Mouse (Mus musculus) stomach, embryonic 14.5 days (tissue): ENCODE measurements at regions not wholly inside any gene's neighbourhood (a gene's known extent, or its start where the extent isn't known, plus 50 kb on each side); places are given as distances from the start of the nearest gene placed in this dataset.

Source experiments
- ATAC-seq: fragments of 200-750 bp; cut with Nextera tagmentation; 2 replicates; pipeline ENCODE4 v1.8.0; 2017; ENCODE audit warnings: low read depth, moderate TSS enrichment; ENCODE audit not compliant: insufficient number of reproducible peaks, insufficient read depth, low FRiP score
- H3K27ac ChIP-seq: fragments of 300-500 bp; sonication (generic); 2 replicates; pipeline ENCODE4 v1.5.1; 2014; ENCODE audit warnings: mild to moderate bottlenecking, low read length, moderate library complexity, mixed read lengths
- H3K27me3 ChIP-seq: fragments of 300-500 bp; sonication (generic); 2 replicates; pipeline ENCODE4 v1.6.1; 2014; ENCODE audit warnings: low read length, control low read depth, mixed read lengths; ENCODE audit not compliant: control insufficient read depth, insufficient read depth
- H3K36me3 ChIP-seq: fragments of 300-500 bp; sonication (generic); 2 replicates; pipeline ENCODE4 v1.6.1; 2014; ENCODE audit warnings: mild to moderate bottlenecking, control low read depth, low read length, moderate library complexity, mixed read lengths; ENCODE audit not compliant: control insufficient read depth, insufficient read depth
- H3K4me1 ChIP-seq: fragments of 300-500 bp; sonication (generic); 2 replicates; pipeline ENCODE4 v1.6.1; 2014; ENCODE audit warnings: low read length, control low read depth, mixed read lengths; ENCODE audit not compliant: control insufficient read depth, insufficient read depth
- H3K4me2 ChIP-seq: fragments of 300-500 bp; sonication (generic); replicated peaks from 2 replicates; pipeline ENCODE4 v1.6.1; 2014; ENCODE audit warnings: low read depth, low read length, control low read depth
- H3K4me3 ChIP-seq: fragments of 300-500 bp; sonication (generic); 2 replicates; pipeline ENCODE4 v1.5.1; 2014; ENCODE audit warnings: low read depth, low read length, control low read depth
- H3K9ac ChIP-seq: fragments of 300-500 bp; sonication (generic); replicated peaks from 2 replicates; pipeline ENCODE4 v1.6.1; 2014; ENCODE audit warnings: low read depth, mild to moderate bottlenecking, control low read depth, low read length, moderate library complexity, mixed read lengths
- H3K9me3 ChIP-seq: fragments of 300-500 bp; sonication (generic); 2 replicates; pipeline ENCODE4 v1.6.1; 2016; ENCODE audit warnings: low read depth, low read length, control low read depth; ENCODE audit not compliant: control insufficient read depth
- WGBS: fragments of 180-500 bp; shearing (Covaris S2); extraction: QIAGEN DNeasy Blood & Tissue Kit; methylation state at CpG from one replicate; pipeline ENCODE4 v1.1.7; 2014; 5-methylcytosine and 5-hydroxymethylcytosine counted together

DNA sequence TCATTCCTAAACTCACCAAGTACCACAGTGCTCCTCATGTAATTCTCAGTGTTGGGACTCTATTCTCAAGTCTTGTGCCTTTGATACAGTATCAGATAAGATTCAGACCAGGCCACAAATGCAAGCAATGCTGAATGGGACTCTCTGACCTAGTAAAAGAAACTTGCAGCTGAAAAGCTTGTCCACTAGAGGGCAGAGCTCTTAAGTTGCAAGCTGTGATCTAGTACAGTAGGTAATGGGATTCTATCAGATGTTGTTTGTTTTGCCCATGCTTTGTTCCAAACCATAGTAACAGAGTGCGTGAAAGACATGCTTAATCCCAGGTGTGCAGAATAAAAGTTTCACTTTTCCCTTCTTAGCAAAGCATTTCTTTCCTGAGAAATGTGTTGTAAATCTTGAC, 383.2 kb upstream of the Chrm2 start:
- H3K27me3 ChIP-seq: no peaks in the 10 kb centered on the region
- no peak for ATAC-seq
- H3K9ac ChIP-seq: no peak overlapping the region
- no peak overlapping the region for H3K4me2 ChIP-seq
- no peak overlapping the region for H3K27ac ChIP-seq
- H3K9me3 ChIP-seq: no peaks in the 10 kb centered on the region
- no peaks in the 10 kb centered on the region for H3K4me1 ChIP-seq
- WGBS: 55% methylated on average over 1 of the region's 1 CpGs
- no peak overlapping the region for H3K4me3 ChIP-seq
- no peaks in the 10 kb centered on the region for H3K36me3 ChIP-seq

DNA sequence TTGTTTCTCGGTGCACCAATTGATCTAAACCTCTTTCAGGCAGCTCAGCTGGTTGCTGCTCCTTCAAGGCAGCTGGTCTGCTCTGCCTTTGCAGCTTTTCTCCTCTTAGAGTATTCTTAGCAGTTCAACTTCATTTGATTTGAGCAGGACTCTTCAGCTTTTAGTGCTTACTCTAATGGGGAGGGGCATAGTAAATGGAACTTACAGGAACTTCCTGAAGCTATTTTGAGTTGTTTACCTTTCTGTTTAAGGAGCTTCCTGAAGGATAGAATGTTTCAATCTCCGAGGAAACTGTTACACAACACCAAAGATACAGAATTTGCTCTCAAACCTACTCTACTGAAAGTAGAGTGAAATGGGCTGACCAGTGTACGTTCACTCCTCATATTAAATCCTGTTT, 385.8 kb upstream of the Chrm2 start:
- no peak overlapping the region for H3K4me2 ChIP-seq
- 59% methylated on average over 3 of the region's 3 CpGs for WGBS
- no peaks in the 10 kb centered on the region for H3K27me3 ChIP-seq
- no peak overlapping the region for H3K27ac ChIP-seq
- ATAC-seq: no peak
- no peaks in the 10 kb centered on the region for H3K9me3 ChIP-seq
- H3K36me3 ChIP-seq: no peaks in the 10 kb centered on the region
- no peaks in the 10 kb centered on the region for H3K4me1 ChIP-seq
- H3K9ac ChIP-seq: no peak overlapping the region
- no peak overlapping the region for H3K4me3 ChIP-seq

DNA sequence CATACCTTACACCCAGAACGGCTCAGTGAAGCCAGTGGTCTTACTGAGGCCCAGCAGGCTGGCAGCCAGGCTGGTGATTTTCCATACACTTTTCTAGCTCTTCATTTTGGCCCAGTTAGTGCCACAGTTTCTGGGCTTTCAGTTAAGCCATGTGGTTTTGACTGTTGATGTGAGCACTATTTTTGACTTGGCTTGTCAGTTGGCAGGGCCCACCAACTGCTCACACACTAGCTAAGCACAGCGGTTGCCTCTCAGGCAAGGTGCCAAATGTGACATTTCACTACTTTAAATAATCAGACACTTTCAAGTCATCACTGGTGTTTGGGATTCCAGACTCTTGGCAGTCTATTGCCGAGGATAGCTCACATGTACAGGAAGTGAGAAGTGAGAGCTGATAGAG, 399.0 kb upstream of the Chrm2 start:
- no peaks in the 10 kb centered on the region for H3K27me3 ChIP-seq
- H3K9ac ChIP-seq: no peak overlapping the region
- 39% methylated on average over 3 of the region's 3 CpGs for WGBS
- no peak overlapping the region for H3K27ac ChIP-seq
- H3K36me3 ChIP-seq: no peaks in the 10 kb centered on the region
- H3K9me3 ChIP-seq: no peaks in the 10 kb centered on the region
- H3K4me1 ChIP-seq: no peaks in the 10 kb centered on the region
- ATAC-seq: no peak
- H3K4me3 ChIP-seq: no peak overlapping the region
- no peak overlapping the region for H3K4me2 ChIP-seq

DNA sequence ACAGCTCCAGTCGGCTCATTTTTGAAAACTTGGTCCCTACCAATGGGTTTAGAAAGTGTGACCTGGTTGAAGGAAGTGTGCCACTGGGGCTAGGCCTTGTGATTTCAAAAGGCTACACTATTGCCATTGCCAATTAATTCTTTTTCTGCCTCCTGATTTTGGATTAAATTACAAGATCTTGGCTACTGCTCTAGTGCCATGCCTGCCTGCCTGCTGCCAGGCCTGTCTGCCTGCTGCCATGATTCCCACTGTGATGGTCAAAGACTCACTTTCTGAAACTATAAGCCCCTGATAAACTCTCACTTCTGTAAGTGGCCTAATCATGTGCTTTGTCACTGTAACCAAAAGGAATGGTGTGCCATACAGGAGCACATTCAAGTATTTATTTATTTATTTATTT, 400.4 kb upstream of the Mtpn start:
- no peaks in the 10 kb centered on the region for H3K4me1 ChIP-seq
- ATAC-seq: no peak
- H3K4me2 ChIP-seq: no peak overlapping the region
- H3K36me3 ChIP-seq: no peaks in the 10 kb centered on the region
- H3K27me3 ChIP-seq: no peaks in the 10 kb centered on the region
- 98% methylated on average over 1 of the region's 1 CpGs for WGBS
- no peaks in the 10 kb centered on the region for H3K9me3 ChIP-seq
- no peak overlapping the region for H3K27ac ChIP-seq
- no peak overlapping the region for H3K9ac ChIP-seq
- no peak overlapping the region for H3K4me3 ChIP-seq

DNA sequence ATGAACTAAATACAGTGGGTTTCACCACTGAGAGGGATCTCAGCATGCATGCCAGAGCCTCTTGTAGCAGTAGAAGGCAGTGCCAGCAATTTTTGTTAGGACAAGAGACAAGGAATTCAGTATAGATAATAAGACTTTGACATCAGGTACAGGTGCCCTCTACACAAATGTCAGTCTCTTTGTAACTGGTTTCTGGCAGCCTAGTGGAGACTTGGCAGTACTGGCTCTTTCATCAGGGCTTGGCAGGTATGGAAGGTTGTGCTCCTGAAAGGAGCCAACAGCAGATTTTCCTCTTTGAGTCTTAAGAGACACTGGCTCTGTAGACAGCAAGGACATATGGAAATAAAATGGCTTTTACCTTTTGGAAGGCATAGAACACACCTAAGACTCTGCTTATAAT, 384.5 kb upstream of the Mtpn start:
- Histone ChIP-seq H3K4me1 (no peaks in the 10 kb centered on the region), H3K27ac (no peak overlapping the region), H3K4me2 (no peak overlapping the region), H3K9ac (no peak overlapping the region), H3K36me3 (no peaks in the 10 kb centered on the region), H3K27me3 (no peaks in the 10 kb centered on the region), H3K9me3 (no peaks in the 10 kb centered on the region), H3K4me3 (no peak overlapping the region)
- ATAC-seq: no peak

DNA sequence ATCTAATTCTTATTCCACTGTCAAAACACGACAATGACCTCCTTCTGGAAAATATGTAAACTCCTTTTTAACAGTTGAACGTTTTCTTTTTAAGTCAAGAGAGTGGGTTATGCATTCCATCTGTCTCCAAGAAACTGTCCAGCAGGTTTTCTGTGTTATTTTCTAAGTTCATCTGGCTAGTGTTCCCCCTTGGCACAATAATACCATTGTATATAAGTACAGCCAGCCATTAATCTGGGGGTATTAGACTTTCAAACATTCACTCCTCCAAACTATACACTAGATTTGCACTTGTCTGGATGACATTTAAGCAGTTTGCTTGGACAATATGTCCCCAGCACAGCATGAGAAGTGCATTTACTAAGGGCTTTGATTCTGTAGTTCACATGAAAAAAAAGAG, 358.3 kb upstream of the Mtpn start:
- H3K27ac ChIP-seq: peak overlapping the region; percentile 55; the same call in 1 of the 2 replicates
- H3K9ac ChIP-seq: no peak overlapping the region
- H3K9me3 ChIP-seq: no peaks in the 10 kb centered on the region
- ATAC-seq: peak; percentile 81; the same call in 1 of the 2 replicates
- 10% methylated on average over 2 of the region's 2 CpGs for WGBS
- no peak overlapping the region for H3K4me2 ChIP-seq
- no peaks in the 10 kb centered on the region for H3K27me3 ChIP-seq
- no peaks in the 10 kb centered on the region for H3K36me3 ChIP-seq
- 0 out of 2 replicates have a peak, but pooled peaks cover 6% of the 10 kb centered on the region for H3K4me1 ChIP-seq
- H3K4me3 ChIP-seq: no peak overlapping the region

DNA sequence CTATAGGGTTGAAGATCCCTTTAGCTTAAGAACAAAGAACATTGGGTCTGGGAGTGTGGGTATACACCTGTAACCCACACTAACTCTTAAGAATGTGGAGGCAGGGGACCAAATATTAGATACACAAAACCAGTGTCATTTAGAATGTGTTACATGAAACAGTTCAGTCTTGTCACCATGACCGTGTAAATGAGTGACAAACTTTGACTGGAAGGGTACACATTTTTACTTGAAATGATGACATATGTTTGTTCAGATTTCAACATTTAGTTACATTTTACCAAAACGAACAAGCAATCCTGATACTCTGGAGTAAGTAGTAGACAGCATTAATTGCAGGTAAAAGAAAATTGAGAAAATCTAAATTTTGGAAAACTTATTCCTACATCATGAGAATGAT, 356.0 kb upstream of the Mtpn start:
- Histone ChIP-seq H3K4me2 (no peak overlapping the region), H3K9me3 (no peaks in the 10 kb centered on the region), H3K27ac (no peak overlapping the region), H3K9ac (no peak overlapping the region), H3K4me1 (0 out of 2 replicates have a peak, but pooled peaks cover 6% of the 10 kb centered on the region), H3K27me3 (no peaks in the 10 kb centered on the region), H3K4me3 (no peak overlapping the region), H3K36me3 (no peaks in the 10 kb centered on the region)
- ATAC-seq: no peak
- WGBS: 81% methylated on average over 2 of the region's 2 CpGs

DNA sequence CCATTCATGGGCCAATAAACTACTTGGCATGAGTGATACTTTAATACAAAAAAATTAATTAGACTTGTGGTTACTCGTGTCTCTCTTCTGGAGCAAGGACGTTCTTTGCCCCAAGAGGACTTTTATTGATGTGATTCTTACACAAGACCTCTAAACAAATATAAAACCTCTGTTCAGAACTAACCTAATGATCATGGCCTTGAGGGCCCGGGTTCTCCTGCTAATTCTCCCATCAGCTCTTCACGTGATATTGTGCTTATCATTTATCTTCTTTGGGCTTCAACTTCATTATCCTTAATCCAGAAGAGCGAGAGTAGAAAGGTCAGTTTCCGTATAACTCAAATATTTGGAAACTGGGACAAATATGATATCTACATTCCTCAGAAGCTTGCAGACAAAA, 335.0 kb upstream of the Mtpn start:
- Histone ChIP-seq H3K27me3 (no peaks in the 10 kb centered on the region), H3K9me3 (no peaks in the 10 kb centered on the region), H3K4me2 (no peak overlapping the region), H3K27ac (no peak overlapping the region), H3K4me1 (no peaks in the 10 kb centered on the region), H3K36me3 (no peaks in the 10 kb centered on the region), H3K9ac (no peak overlapping the region), H3K4me3 (no peak overlapping the region)
- WGBS: 52% methylated on average over 6 of the region's 6 CpGs
- ATAC-seq: no peak

DNA sequence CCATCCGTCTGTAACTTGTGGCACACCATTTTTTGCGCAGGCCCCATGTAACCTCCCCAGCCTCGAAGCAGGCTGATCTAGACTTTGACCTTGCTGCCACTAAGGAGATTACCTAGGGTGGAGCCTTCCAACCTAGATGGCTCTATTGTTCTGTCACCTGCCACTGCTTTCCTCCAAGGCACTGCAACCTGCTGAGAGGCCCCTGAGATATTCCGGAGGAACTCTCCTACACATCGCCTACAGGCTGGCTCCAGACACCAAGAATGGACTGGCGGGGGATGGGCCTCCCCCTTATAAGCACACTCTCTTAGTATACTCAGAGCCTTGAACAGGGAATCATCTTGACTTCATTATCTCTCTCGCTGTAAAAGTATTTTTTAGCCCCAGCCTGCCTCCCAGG, 331.7 kb upstream of the Mtpn start:
- H3K27ac ChIP-seq: no peak overlapping the region
- WGBS: 70% methylated on average over 7 of the region's 7 CpGs
- no peak for ATAC-seq
- no peak overlapping the region for H3K4me3 ChIP-seq
- H3K4me2 ChIP-seq: no peak overlapping the region
- H3K9me3 ChIP-seq: no peaks in the 10 kb centered on the region
- no peaks in the 10 kb centered on the region for H3K4me1 ChIP-seq
- no peak overlapping the region for H3K9ac ChIP-seq
- H3K36me3 ChIP-seq: no peaks in the 10 kb centered on the region
- no peaks in the 10 kb centered on the region for H3K27me3 ChIP-seq
